Mouse (Mus musculus): Measurements from ENCODE around the gene Hrh3. TPM values are rescaled to one million over a fixed set of nuclear protein-coding genes. Genes with fewer than 3 reads are reported as not detected.
A peak's percentile ranks its signal among the peaks of the same experiment; 100 is the strongest.

Hrh3 gene
- polyA plus RNA-seq, 1 experiment: 0.16 TPM

DNA sequence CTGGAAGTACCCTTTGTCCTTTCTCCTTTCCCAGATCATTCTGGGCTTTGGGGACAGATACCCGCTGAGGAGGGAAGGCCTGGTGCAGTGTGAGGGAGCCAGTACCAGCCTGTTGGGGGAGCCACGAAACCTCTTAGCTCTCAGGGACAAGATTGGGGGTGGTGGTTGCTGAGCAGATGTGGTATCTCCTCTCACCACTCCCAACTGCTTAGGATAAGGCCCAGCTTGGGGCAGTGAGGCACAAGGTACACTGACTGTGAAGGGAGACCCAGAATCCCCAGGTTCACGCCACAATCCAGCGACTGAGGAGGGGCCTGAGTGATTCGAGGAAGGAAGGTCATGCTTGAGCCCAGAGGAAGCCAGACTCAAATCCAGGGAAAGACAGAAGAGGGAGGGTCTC is 6.1 kb downstream of the Hrh3 start:
- no peak overlapping the region for H3K4me2 ChIP-seq (ENCODE audit: low read depth)
- no peaks in the 10 kb centered on the region for H3K36me3 ChIP-seq (ENCODE audit: control insufficient read depth, insufficient read depth)
- no peak for TF ChIP-seq SRF (IDR thresholded peaks at IDR 0.05; ENCODE audit: control insufficient read depth, insufficient read length, low read depth)
- H3ac ChIP-seq (ENCODE audit: control insufficient read depth, insufficient read length): no peak overlapping the region
- peaks cover 80% of the 10 kb centered on the region for H3K27me3 ChIP-seq (ENCODE audit: control insufficient read depth, insufficient read depth, insufficient read length)
- no peaks in the 10 kb centered on the region for H3K79me2 ChIP-seq (ENCODE audit: control insufficient read depth, insufficient read depth)
- H3K4me3 ChIP-seq: no peak overlapping the region

DNA sequence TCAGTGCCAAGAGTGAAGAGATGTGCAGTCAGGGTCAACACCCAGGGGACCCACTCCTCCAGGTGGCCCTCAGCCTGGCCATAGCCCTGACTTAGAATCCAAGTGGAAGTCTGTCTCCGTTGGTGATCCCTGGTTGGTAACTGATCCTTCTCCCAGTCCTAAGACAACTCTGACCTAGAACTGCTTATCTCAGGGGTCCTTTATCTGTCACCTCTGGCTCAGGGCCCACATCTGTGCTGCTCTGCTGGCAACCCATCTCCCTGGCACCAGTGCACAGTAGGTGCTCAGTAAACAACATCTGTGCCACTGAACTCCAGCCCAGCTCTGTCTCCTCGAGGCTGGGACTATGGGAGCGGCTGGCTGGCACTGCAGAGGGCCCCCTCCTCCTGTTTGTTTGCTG is 6.7 kb downstream of the Hrh3 start:
- Histone ChIP-seq H3K4me3 (no peak overlapping the region), H3K27me3 (ENCODE audit: control insufficient read depth, insufficient read depth, insufficient read length) (peaks cover 74% of the 10 kb centered on the region)

DNA sequence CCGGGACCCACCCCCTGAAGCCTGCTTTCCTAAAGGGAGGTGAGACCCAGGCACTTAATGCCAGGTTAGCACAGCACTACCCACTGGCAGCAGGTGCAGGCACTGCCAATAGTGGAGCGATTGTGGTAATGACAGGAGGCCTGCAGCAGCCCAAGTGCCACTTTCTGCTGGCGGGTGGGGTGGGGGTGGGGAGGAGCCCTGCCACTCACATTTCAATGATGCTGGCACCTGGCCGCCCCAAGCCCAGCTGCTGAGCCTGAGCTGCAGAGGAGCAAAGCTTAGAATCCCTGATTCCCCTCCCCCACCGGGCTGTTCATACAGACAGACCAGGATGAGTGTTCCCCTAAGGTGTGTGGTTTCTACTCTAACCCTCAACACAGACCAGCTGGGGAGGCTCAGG is 8.6 kb downstream of the Hrh3 start:
- Histone ChIP-seq H3ac (ENCODE audit: control insufficient read depth, insufficient read length) (no peak overlapping the region), H3K36me3 (ENCODE audit: control insufficient read depth, insufficient read depth) (no peaks in the 10 kb centered on the region), H3K4me3 (no peak overlapping the region), H3K4me2 (ENCODE audit: low read depth) (no peak overlapping the region), H3K79me2 (ENCODE audit: control insufficient read depth, insufficient read depth) (no peaks in the 10 kb centered on the region), H3K27me3 (ENCODE audit: control insufficient read depth, insufficient read depth, insufficient read length) (peaks cover 55% of the 10 kb centered on the region)
- peak in 1 of 3 experiments; percentile 32 for TF ChIP-seq MYOD1 (IDR thresholded peaks at IDR 0.05; ENCODE audit: control insufficient read depth in 1 of 3, insufficient read length in 2 of 3, low read depth in 2 of 3)
- TF ChIP-seq REST (IDR thresholded peaks at IDR 0.05; ENCODE audit: insufficient read depth, insufficient read length): no peak

More for the DNA sequence above, 6.7 kb downstream of the Hrh3 start:
- TF ChIP-seq POLR2A (IDR thresholded peaks at IDR 0.05; ENCODE audit: insufficient read length, low read depth) (no peak), TCF3 (IDR thresholded peaks at IDR 0.05; ENCODE audit: insufficient read length, low read depth) (no peak), POLR2AphosphoS2 (IDR thresholded peaks at IDR 0.05; ENCODE audit: insufficient read length, low read depth) (no peak)
- no peak overlapping the region for H3K4me2 ChIP-seq (ENCODE audit: low read depth)
- H3K36me3 ChIP-seq (ENCODE audit: control insufficient read depth, insufficient read depth): no peaks in the 10 kb centered on the region
- H3ac ChIP-seq (ENCODE audit: control insufficient read depth, insufficient read length): no peak overlapping the region
- no peaks in the 10 kb centered on the region for H3K79me2 ChIP-seq (ENCODE audit: control insufficient read depth, insufficient read depth)

DNA sequence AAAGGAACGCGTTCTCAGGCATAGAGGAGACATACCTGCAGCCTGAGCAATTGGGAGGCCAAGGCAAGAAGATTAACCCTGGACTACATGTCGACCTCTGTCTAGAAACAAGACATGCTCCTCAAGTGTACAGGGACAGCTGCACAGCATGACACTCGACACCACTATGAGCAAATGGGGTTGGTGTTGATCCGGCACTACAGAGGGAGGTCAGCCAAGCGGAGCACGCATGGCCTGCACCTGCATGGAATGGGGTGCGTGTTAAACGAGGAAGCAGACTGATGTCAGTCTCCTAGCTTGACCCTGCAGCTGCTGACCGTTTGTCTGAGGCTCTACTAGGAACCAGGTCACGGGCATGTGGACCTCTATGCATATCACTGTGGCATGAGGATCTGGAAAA is 14.0 kb downstream of the Hrh3 start:
- Histone ChIP-seq H3K4me2 (ENCODE audit: low read depth) (no peak overlapping the region), H3ac (ENCODE audit: control insufficient read depth, insufficient read length) (no peak overlapping the region), H3K79me2 (ENCODE audit: control insufficient read depth, insufficient read depth) (no peaks in the 10 kb centered on the region), H3K4me3 (no peak overlapping the region), H3K27me3 (ENCODE audit: control insufficient read depth, insufficient read depth, insufficient read length) (peaks cover 2% of the 10 kb centered on the region), H3K36me3 (ENCODE audit: control insufficient read depth, insufficient read depth) (no peaks in the 10 kb centered on the region)
- TF ChIP-seq E2F4 (IDR thresholded peaks at IDR 0.05; ENCODE audit: insufficient read depth) (no peak), REST (IDR thresholded peaks at IDR 0.05; ENCODE audit: insufficient read depth, insufficient read length) (no peak), TCF3 (IDR thresholded peaks at IDR 0.05; ENCODE audit: insufficient read length, low read depth) (peak; percentile 73), POLR2AphosphoS2 (IDR thresholded peaks at IDR 0.05; ENCODE audit: insufficient read length, low read depth) (no peak), TCF12 (IDR thresholded peaks at IDR 0.05; ENCODE audit: insufficient read depth, poor library complexity, severe bottlenecking) (peak; percentile 50), MYOD1 (IDR thresholded peaks at IDR 0.05; ENCODE audit: control insufficient read depth in 1 of 3, insufficient read length in 2 of 3, low read depth in 2 of 3) (peak; percentile 67 to 97 (median 91)), USF1 (IDR thresholded peaks at IDR 0.05; ENCODE audit: low read depth) (no peak), MAX (IDR thresholded peaks at IDR 0.05; ENCODE audit: low read depth) (no peak), SRF (IDR thresholded peaks at IDR 0.05; ENCODE audit: control insufficient read depth, insufficient read length, low read depth) (no peak), CEBPB (IDR thresholded peaks at IDR 0.05; ENCODE audit: insufficient read depth, poor library complexity, severe bottlenecking) (no peak), MYOG (IDR thresholded peaks at IDR 0.05; ENCODE audit: control insufficient read depth in 1 of 3, insufficient read depth in 1 of 3, insufficient read length in 2 of 3, low read depth in 2 of 3) (peak; percentile 90 to 97 (median 92)), POLR2A (IDR thresholded peaks at IDR 0.05; ENCODE audit: insufficient read length, low read depth) (no peak)

DNA sequence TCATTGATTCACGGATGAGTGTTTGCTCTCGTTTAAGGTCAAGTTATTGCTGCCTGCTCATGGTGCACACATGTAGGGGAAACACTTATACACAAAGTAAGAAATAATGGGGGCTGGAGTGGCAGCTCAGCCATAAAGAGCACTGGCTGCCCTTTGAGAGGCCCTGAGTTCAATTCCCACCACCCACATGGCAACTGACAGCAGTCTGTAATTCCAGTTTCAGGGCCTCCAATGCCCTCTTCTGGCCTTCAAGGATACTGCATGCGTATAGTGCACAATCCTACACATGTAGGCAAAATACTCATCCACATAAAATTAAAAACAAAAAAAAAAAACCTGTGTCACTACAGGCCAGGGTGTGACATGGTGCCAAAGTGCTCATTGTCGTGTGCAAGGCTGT is 16.8 kb downstream of the Hrh3 start:
- Histone ChIP-seq H3K36me3 (ENCODE audit: control insufficient read depth, insufficient read depth) (no peaks in the 10 kb centered on the region), H3K4me2 (ENCODE audit: low read depth) (no peak overlapping the region), H3K27me3 (ENCODE audit: control insufficient read depth, insufficient read depth, insufficient read length) (no peaks in the 10 kb centered on the region), H3ac (ENCODE audit: control insufficient read depth, insufficient read length) (no peak overlapping the region), H3K79me2 (ENCODE audit: control insufficient read depth, insufficient read depth) (no peaks in the 10 kb centered on the region), H3K4me3 (no peak overlapping the region)
- no peak for TF ChIP-seq USF1 (IDR thresholded peaks at IDR 0.05; ENCODE audit: low read depth)
- TF ChIP-seq POLR2A (IDR thresholded peaks at IDR 0.05; ENCODE audit: insufficient read length, low read depth): no peak
- TF ChIP-seq TCF12 (IDR thresholded peaks at IDR 0.05; ENCODE audit: insufficient read depth, poor library complexity, severe bottlenecking): no peak
- no peak for TF ChIP-seq SRF (IDR thresholded peaks at IDR 0.05; ENCODE audit: control insufficient read depth, insufficient read length, low read depth)
- TF ChIP-seq MAX (IDR thresholded peaks at IDR 0.05; ENCODE audit: low read depth): no peak
- TF ChIP-seq POLR2AphosphoS2 (IDR thresholded peaks at IDR 0.05; ENCODE audit: insufficient read length, low read depth): no peak
- no peak for TF ChIP-seq CEBPB (IDR thresholded peaks at IDR 0.05; ENCODE audit: insufficient read depth, poor library complexity, severe bottlenecking)
- no peak for TF ChIP-seq E2F4 (IDR thresholded peaks at IDR 0.05; ENCODE audit: insufficient read depth)
- TF ChIP-seq TCF3 (IDR thresholded peaks at IDR 0.05; ENCODE audit: insufficient read length, low read depth): no peak
- no peak for TF ChIP-seq MYOD1 (IDR thresholded peaks at IDR 0.05; ENCODE audit: control insufficient read depth in 1 of 3, insufficient read length in 2 of 3, low read depth in 2 of 3)
- no peak for TF ChIP-seq REST (IDR thresholded peaks at IDR 0.05; ENCODE audit: insufficient read depth, insufficient read length)
- no peak for TF ChIP-seq MYOG (IDR thresholded peaks at IDR 0.05; ENCODE audit: control insufficient read depth in 1 of 3, insufficient read depth in 1 of 3, insufficient read length in 2 of 3, low read depth in 2 of 3)

All from myocyte (in vitro differentiated cells).